Mouse (Mus musculus) lung, postnatal 0 days (tissue): Measurements from ENCODE around the gene 9130019O22Rik. TPM values are rescaled to one million over a fixed set of nuclear protein-coding genes. Genes with fewer than 3 reads are reported as not detected.
"Not testable (repeated sequence)": the region's sequence is repeated elsewhere in the genome, so short reads cannot be mapped to it uniquely, and the experiment has no call there.

Source experiments
- ATAC-seq: fragments of 200-750 bp; cut with Nextera tagmentation; 2 replicates; pipeline ENCODE4 v1.8.0; 2017; ENCODE audit warnings: moderate library complexity
- DNase-seq: peaks from one replicate; pipeline ENCODE4 v3.0.0-alpha.2; 2016; ENCODE audit warnings: low spot score
- H3K27ac ChIP-seq: fragments of 300-500 bp; sonication (generic); 2 replicates; pipeline ENCODE4 v1.5.1; 2014; ENCODE audit warnings: antibody characterized with exemption, mild to moderate bottlenecking, low read length, mixed read lengths
- H3K27me3 ChIP-seq: fragments of 300-500 bp; sonication (generic); replicated peaks from 2 replicates; pipeline ENCODE4 v1.6.1; 2014; ENCODE audit warnings: low read length, mixed read lengths; ENCODE audit not compliant: insufficient read depth
- H3K36me3 ChIP-seq: fragments of 300-500 bp; sonication (generic); 2 replicates; pipeline ENCODE4 v1.6.1; 2014; ENCODE audit warnings: low read length, mixed read lengths; ENCODE audit not compliant: insufficient read depth
- H3K4me1 ChIP-seq: fragments of 300-500 bp; sonication (generic); 2 replicates; pipeline ENCODE4 v1.6.1; 2014; ENCODE audit warnings: antibody characterized with exemption, low read depth, low read length, mixed read lengths; ENCODE audit not compliant: insufficient read depth
- H3K4me2 ChIP-seq: fragments of 300-500 bp; sonication (generic); replicated peaks from 2 replicates; pipeline ENCODE4 v1.6.1; 2014; ENCODE audit warnings: low read depth, mild to moderate bottlenecking, low read length, moderate library complexity, mixed read lengths
- H3K4me3 ChIP-seq: fragments of 300-500 bp; sonication (generic); 2 replicates; pipeline ENCODE4 v1.5.1; 2014; ENCODE audit warnings: low read depth, low read length
- H3K9ac ChIP-seq: fragments of 300-500 bp; sonication (generic); replicated peaks from 2 replicates; pipeline ENCODE4 v1.6.1; 2014; ENCODE audit warnings: low read depth, mild to moderate bottlenecking
- H3K9me3 ChIP-seq: fragments of 300-500 bp; sonication (generic); 2 replicates; pipeline ENCODE4 v1.6.1; 2016; ENCODE audit warnings: low read length, mixed read lengths
- CTCF ChIP-seq: IDR thresholded peaks from 2 replicates; pipeline ENCODE4 v1.5.1; 2016; ENCODE audit warnings: antibody characterized with exemption, mild to moderate bottlenecking
- EP300 ChIP-seq: IDR thresholded peaks from 2 replicates; pipeline ENCODE4 v1.6.1; 2016; ENCODE audit warnings: antibody characterized with exemption, mild to moderate bottlenecking, control low read depth
- WGBS: fragments of 180-500 bp; shearing (Covaris S2); extraction: QIAGEN DNeasy Blood & Tissue Kit; methylation state at CpG from one replicate; pipeline ENCODE4 v1.1.7; 2014; 5-methylcytosine and 5-hydroxymethylcytosine counted together
- polyA plus RNA-seq: library from polyadenylated mRNA; unstranded; fragments of >200 nt; fragmentation: Nextera tagmentation; extraction: Ambion mirVana; gene quantifications from 2 replicates; pipeline ENCODE4 v1.2.1, GENCODE M21; 2015

Gene 9130019O22Rik
- polyA plus RNA-seq, 1 experiment from 2014 or later: 5.4 TPM

DNA sequence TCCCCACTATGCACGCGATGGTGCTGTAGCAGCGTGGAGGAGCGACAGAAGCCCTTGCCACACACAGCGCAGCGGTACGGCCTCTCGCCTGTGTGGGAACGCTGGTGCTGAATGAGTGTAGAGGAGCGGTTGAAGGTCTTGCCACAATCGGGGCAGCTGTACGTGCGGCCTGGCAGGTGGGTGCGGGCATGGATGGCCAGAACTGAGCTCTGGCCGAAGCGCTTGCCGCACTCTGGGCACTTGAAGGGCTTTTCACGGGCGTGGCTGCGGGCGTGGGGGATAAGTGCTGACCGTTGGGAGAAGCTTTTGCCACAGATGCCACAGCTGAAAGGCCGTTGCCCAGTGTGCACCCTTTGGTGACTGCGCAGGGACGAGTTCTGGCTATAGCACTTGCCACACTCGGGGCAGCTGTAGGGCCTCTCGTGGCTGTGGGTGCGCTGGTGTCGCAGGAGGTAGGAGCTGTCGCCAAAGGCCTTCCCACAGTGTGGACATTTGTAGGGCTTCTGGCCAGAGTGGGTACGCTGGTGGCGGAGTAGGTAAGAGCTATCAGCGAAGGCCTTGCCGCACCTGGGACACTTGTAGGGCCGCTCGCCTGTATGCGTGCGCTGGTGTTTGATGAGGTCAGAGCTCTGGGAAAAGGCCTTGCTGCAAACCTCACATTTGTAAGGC is 43.5 kb downstream of the 9130019O22Rik start:
- no peak overlapping the region for H3K4me2 ChIP-seq
- H3K4me3 ChIP-seq: no peak overlapping the region
- H3K4me1 ChIP-seq: no peaks in the 10 kb centered on the region
- H3K27ac ChIP-seq: no peak overlapping the region; the same call in 1 of the 2 replicates
- no peak for ATAC-seq
- WGBS: 82% methylated on average over 38 of the region's 38 CpGs
- 0 out of 2 replicates have a peak, but pooled peaks cover 4% of the 10 kb centered on the region for H3K36me3 ChIP-seq
- peak; percentile 4 for DNase-seq
- H3K9me3 ChIP-seq: no peaks in the 10 kb centered on the region
- no peaks in the 10 kb centered on the region for H3K27me3 ChIP-seq
- TF ChIP-seq CTCF: no peak
- no peak for TF ChIP-seq EP300
- no peak overlapping the region for H3K9ac ChIP-seq

DNA sequence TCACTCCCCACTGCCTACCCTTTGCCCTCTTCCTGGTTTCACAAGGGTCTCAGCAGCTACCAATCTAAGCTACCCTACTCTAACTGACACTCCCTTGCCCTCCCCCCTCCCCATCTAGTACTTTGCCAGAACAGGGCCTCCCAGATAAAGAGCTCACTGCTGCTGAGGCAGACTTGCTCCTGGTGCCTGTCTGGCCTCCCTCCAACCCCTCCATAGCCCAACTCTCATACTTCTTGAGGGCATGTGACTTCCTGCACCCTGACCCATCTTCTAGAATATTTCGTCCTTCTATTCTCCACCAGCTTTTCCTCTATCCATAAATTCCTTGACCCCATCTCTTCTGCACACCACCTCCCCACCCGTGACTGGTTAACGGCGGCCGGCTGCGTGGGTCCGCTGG is 44.1 kb downstream of the 9130019O22Rik start:
- Histone ChIP-seq H3K27me3 (no peaks in the 10 kb centered on the region), H3K36me3 (0 out of 2 replicates have a peak, but pooled peaks cover 4% of the 10 kb centered on the region), H3K4me3 (no peak overlapping the region), H3K4me2 (no peak overlapping the region), H3K4me1 (no peaks in the 10 kb centered on the region), H3K9ac (no peak overlapping the region), H3K9me3 (no peaks in the 10 kb centered on the region), H3K27ac (no peak overlapping the region)
- 89% methylated on average over 7 of the region's 7 CpGs for WGBS
- DNase-seq: no peak
- ATAC-seq: no peak
- TF ChIP-seq EP300: no peak

DNA sequence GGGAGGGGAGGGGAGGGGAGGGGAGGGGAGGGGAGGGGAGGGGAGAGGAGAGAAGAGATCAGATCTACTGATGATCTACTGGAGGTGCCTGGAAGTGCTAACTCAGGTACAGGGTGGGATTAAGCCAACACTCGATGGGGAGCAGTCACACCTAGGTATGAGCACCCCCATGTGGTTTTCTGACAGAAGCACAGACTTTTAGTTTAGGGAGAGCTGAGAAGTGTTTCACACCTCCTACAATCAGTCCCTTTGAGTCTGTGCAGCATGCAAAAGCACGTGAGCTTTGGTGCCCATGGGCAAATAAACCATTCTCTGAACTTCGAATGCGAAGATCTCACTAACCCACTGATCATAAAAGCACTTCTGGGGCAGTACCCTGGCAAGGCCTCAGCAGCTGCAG is 44.6 kb downstream of the 9130019O22Rik start:
- 55% methylated on average over 4 of the region's 4 CpGs for WGBS
- DNase-seq: peak; percentile 58
- Histone ChIP-seq H3K27ac (no peak overlapping the region), H3K9me3 (no peaks in the 10 kb centered on the region), H3K4me3 (no peak overlapping the region), H3K4me1 (no peaks in the 10 kb centered on the region), H3K36me3 (0 out of 2 replicates have a peak, but pooled peaks cover 4% of the 10 kb centered on the region), H3K27me3 (no peaks in the 10 kb centered on the region), H3K4me2 (no peak overlapping the region), H3K9ac (no peak overlapping the region)
- ATAC-seq: no peak
- TF ChIP-seq CTCF: peak; percentile 51
- no peak for TF ChIP-seq EP300

DNA sequence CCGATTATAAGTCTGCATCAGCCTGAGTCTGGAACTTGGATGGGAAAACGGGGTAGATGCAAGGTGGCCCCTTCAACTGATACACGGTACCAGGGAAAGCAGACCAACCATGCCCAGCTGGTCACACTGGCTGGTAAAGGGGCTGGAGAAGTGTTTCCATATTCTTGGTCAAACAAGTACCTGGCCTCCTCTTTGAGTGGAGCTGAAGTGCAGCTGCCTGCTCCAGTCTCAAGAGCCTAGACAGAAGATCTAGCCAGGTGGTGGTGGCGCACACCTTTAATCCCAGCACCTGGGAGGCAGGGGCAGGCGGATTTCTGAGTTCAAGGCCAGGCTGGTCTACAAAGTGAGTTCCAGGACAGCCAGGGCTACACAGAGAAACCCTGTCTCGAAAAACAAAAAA is 45.1 kb downstream of the 9130019O22Rik start:
- not testable (repeated sequence) for H3K27me3 ChIP-seq, H3K27ac ChIP-seq, H3K9ac ChIP-seq, H3K4me3 ChIP-seq, H3K36me3 ChIP-seq, H3K4me2 ChIP-seq, ATAC-seq, H3K9me3 ChIP-seq, H3K4me1 ChIP-seq
- 76% methylated on average over 6 of the region's 6 CpGs for WGBS
- peak; percentile 44 for DNase-seq

DNA sequence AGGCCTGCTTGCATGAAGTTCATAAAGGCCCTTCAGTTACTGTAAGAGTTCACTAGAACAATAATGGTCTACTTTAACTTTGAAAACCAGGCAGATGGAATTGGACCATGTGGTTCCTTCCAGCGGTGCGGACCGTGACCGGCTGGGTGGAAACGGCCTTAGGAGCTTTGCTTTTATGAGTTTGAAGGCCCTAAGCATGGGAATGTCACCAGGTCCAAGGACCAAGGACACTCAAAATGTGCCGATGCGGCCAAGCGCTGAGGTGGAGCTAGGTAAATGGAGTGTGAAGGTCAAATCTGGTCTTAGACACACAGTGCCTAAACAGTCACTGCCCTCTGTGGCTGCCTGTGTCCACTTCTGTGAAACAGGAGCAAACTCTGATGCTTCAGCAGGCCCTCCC is 45.6 kb downstream of the 9130019O22Rik start:
- H3K4me2 ChIP-seq: no peak overlapping the region
- WGBS: 96% methylated on average over 8 of the region's 8 CpGs
- H3K4me1 ChIP-seq: no peaks in the 10 kb centered on the region
- no peak overlapping the region for H3K9ac ChIP-seq
- DNase-seq: no peak
- no peak overlapping the region for H3K27ac ChIP-seq
- H3K9me3 ChIP-seq: no peaks in the 10 kb centered on the region
- ATAC-seq: no peak
- no peak for TF ChIP-seq EP300
- TF ChIP-seq CTCF: no peak
- 0 out of 2 replicates have a peak, but pooled peaks cover 4% of the 10 kb centered on the region for H3K36me3 ChIP-seq
- H3K27me3 ChIP-seq: no peaks in the 10 kb centered on the region
- H3K4me3 ChIP-seq: no peak overlapping the region

DNA sequence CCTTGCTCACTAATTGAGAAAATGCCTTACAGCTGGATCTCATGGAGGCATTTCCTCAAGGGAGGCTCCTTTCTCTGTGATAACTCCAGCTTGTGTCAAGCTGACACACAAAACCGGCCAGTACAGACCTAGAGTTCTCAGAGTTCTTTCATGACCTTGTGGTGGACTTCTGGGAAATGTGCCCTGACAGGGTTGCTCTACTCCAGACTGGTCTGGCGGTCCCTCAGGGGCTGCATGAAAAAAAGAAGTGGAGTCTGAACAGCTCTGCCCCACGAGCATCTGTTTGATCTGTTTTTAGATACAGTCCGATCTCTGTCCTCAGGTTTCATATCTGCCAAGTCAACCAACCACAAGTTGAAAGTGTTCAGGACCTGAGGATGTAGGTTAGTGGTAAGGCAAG is 49.3 kb downstream of the 9130019O22Rik start:
- Histone ChIP-seq H3K4me2 (no peak overlapping the region), H3K4me1 (no peaks in the 10 kb centered on the region), H3K27ac (no peak overlapping the region), H3K36me3 (no peaks in the 10 kb centered on the region), H3K9me3 (no peaks in the 10 kb centered on the region), H3K27me3 (no peaks in the 10 kb centered on the region), H3K4me3 (no peak overlapping the region), H3K9ac (no peak overlapping the region)
- TF ChIP-seq EP300: no peak
- no peak for TF ChIP-seq CTCF
- DNase-seq: no peak
- 61% methylated on average over 4 of the region's 4 CpGs for whole genome bisulfite sequencing
- ATAC-seq: no peak

DNA sequence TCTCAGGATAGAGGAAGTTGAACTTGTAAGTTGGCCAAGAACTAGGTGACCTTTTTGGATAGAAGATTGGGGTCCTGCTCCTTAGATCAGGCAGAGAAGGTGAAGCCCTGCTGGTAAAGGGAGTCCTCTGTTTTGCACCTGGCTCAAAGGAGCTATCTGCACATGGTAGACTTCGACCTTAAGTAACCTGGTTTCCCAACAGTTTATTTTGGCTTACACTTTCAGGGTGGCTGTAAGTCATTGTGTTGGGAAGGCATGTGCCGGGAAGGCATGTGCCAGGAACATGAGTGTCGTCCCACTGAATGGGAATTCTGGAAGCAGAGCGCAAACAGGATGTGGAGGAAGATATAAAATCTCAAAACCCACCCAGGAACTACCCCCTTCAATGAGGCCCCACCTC is 51.4 kb downstream of the 9130019O22Rik start:
- WGBS: 64% methylated on average over 4 of the region's 4 CpGs
- Histone ChIP-seq H3K27ac (no peak overlapping the region), H3K36me3 (no peaks in the 10 kb centered on the region), H3K4me2 (no peak overlapping the region), H3K27me3 (no peaks in the 10 kb centered on the region), H3K4me1 (no peaks in the 10 kb centered on the region), H3K9me3 (no peaks in the 10 kb centered on the region), H3K9ac (no peak overlapping the region), H3K4me3 (no peak overlapping the region)
- ATAC-seq (no peak), DNase-seq (no peak)
- TF ChIP-seq EP300 (no peak), CTCF (no peak)
